Mouse (Mus musculus): ENCODE data around the gene Rnft2. TPM values are rescaled to one million over a fixed set of nuclear protein-coding genes. Genes with fewer than 3 reads are reported as not detected.

The Rnft2 gene
- polyA plus RNA-seq, 1 experiment: 8.0 TPM

- H3K4me3 ChIP-seq (ENCODE audit: control insufficient read depth, low read depth, low read length): no peak overlapping the region
- no peaks in the 10 kb centered on the region for H3K4me1 ChIP-seq (ENCODE audit: control insufficient read depth, insufficient read depth, low read length)
- H3K36me3 ChIP-seq (ENCODE audit: control insufficient read depth, insufficient read depth, low read length): no peaks in the 10 kb centered on the region
- no peak for TF ChIP-seq POLR2A (IDR thresholded peaks at IDR 0.05; ENCODE audit: control insufficient read depth, low read depth, low read length)
- no peak for TF ChIP-seq CTCF (IDR thresholded peaks at IDR 0.05; ENCODE audit: control insufficient read depth, insufficient read depth, insufficient replicate concordance, low read depth, low read length)
- no peaks in the 10 kb centered on the region for H3K27me3 ChIP-seq (ENCODE audit: control insufficient read depth, insufficient read depth, low read length)
- no peak overlapping the region for H3K27ac ChIP-seq (ENCODE audit: control insufficient read depth, insufficient read depth, low read depth, low read length)
These were observed 47.5 kb downstream of the Rnft2 start for GRCm38 (mm10) chr5:118197421-118197820.

GRCm38 (mm10) chr5:118192221-118192620, 52.7 kb downstream of the Rnft2 start:
- Histone ChIP-seq H3K36me3 (ENCODE audit: control insufficient read depth, insufficient read depth, low read length) (no peaks in the 10 kb centered on the region), H3K4me3 (ENCODE audit: control insufficient read depth, low read depth, low read length) (no peak overlapping the region), H3K4me1 (ENCODE audit: control insufficient read depth, insufficient read depth, low read length) (no peaks in the 10 kb centered on the region), H3K27me3 (ENCODE audit: control insufficient read depth, insufficient read depth, low read length) (no peaks in the 10 kb centered on the region), H3K27ac (ENCODE audit: control insufficient read depth, insufficient read depth, low read depth, low read length) (no peak overlapping the region)
- TF ChIP-seq POLR2A (IDR thresholded peaks at IDR 0.05; ENCODE audit: control insufficient read depth, low read depth, low read length) (no peak), CTCF (IDR thresholded peaks at IDR 0.05; ENCODE audit: control insufficient read depth, insufficient read depth, insufficient replicate concordance, low read depth, low read length) (no peak)

GRCm38 (mm10) chr5:118190491-118190890, 54.4 kb downstream of the Rnft2 start:
- no peaks in the 10 kb centered on the region for H3K27me3 ChIP-seq (ENCODE audit: control insufficient read depth, insufficient read depth, low read length)
- no peaks in the 10 kb centered on the region for H3K4me1 ChIP-seq (ENCODE audit: control insufficient read depth, insufficient read depth, low read length)
- TF ChIP-seq POLR2A (IDR thresholded peaks at IDR 0.05; ENCODE audit: control insufficient read depth, low read depth, low read length): no peak
- no peak for TF ChIP-seq CTCF (IDR thresholded peaks at IDR 0.05; ENCODE audit: control insufficient read depth, insufficient read depth, insufficient replicate concordance, low read depth, low read length)
- H3K27ac ChIP-seq (ENCODE audit: control insufficient read depth, insufficient read depth, low read depth, low read length): no peak overlapping the region
- no peak overlapping the region for H3K4me3 ChIP-seq (ENCODE audit: control insufficient read depth, low read depth, low read length)
- no peaks in the 10 kb centered on the region for H3K36me3 ChIP-seq (ENCODE audit: control insufficient read depth, insufficient read depth, low read length)

- no peak for TF ChIP-seq CTCF (IDR thresholded peaks at IDR 0.05; ENCODE audit: control insufficient read depth, insufficient read depth, insufficient replicate concordance, low read depth, low read length)
- no peak for TF ChIP-seq POLR2A (IDR thresholded peaks at IDR 0.05; ENCODE audit: control insufficient read depth, low read depth, low read length)
- Histone ChIP-seq H3K27me3 (ENCODE audit: control insufficient read depth, insufficient read depth, low read length) (no peaks in the 10 kb centered on the region), H3K27ac (ENCODE audit: control insufficient read depth, insufficient read depth, low read depth, low read length) (no peak overlapping the region), H3K36me3 (ENCODE audit: control insufficient read depth, insufficient read depth, low read length) (no peaks in the 10 kb centered on the region), H3K4me3 (ENCODE audit: control insufficient read depth, low read depth, low read length) (no peak overlapping the region), H3K4me1 (ENCODE audit: control insufficient read depth, insufficient read depth, low read length) (no peaks in the 10 kb centered on the region)
These were observed 56.6 kb downstream of the Rnft2 start for GRCm38 (mm10) chr5:118188356-118188755.

GRCm38 (mm10) chr5:118186903-118187633, 57.8 kb downstream of the Rnft2 start:
- H3K4me3 ChIP-seq (ENCODE audit: control insufficient read depth, low read depth, low read length): no peak overlapping the region
- H3K27me3 ChIP-seq (ENCODE audit: control insufficient read depth, insufficient read depth, low read length): no peaks in the 10 kb centered on the region
- no peak overlapping the region for H3K27ac ChIP-seq (ENCODE audit: control insufficient read depth, insufficient read depth, low read depth, low read length)
- TF ChIP-seq POLR2A (IDR thresholded peaks at IDR 0.05; ENCODE audit: control insufficient read depth, low read depth, low read length): no peak
- TF ChIP-seq CTCF (IDR thresholded peaks at IDR 0.05; ENCODE audit: control insufficient read depth, insufficient read depth, insufficient replicate concordance, low read depth, low read length): no peak
- no peaks in the 10 kb centered on the region for H3K36me3 ChIP-seq (ENCODE audit: control insufficient read depth, insufficient read depth, low read length)
- H3K4me1 ChIP-seq (ENCODE audit: control insufficient read depth, insufficient read depth, low read length): no peaks in the 10 kb centered on the region

GRCm38 (mm10) chr5:118177640-118178039, 67.3 kb downstream of the Rnft2 start:
- TF ChIP-seq POLR2A (IDR thresholded peaks at IDR 0.05; ENCODE audit: control insufficient read depth, low read depth, low read length): no peak
- no peak for TF ChIP-seq CTCF (IDR thresholded peaks at IDR 0.05; ENCODE audit: control insufficient read depth, insufficient read depth, insufficient replicate concordance, low read depth, low read length)
- no peaks in the 10 kb centered on the region for H3K36me3 ChIP-seq (ENCODE audit: control insufficient read depth, insufficient read depth, low read length)
- H3K4me1 ChIP-seq (ENCODE audit: control insufficient read depth, insufficient read depth, low read length): peaks cover 2% of the 10 kb centered on the region; the same call in 1 of the 2 replicates
- no peaks in the 10 kb centered on the region for H3K27me3 ChIP-seq (ENCODE audit: control insufficient read depth, insufficient read depth, low read length)
- no peak overlapping the region for H3K4me3 ChIP-seq (ENCODE audit: control insufficient read depth, low read depth, low read length)
- H3K27ac ChIP-seq (ENCODE audit: control insufficient read depth, insufficient read depth, low read depth, low read length): no peak overlapping the region

- peaks cover 11% of the 10 kb centered on the region; the same call in 1 of the 2 replicates for H3K4me1 ChIP-seq (ENCODE audit: control insufficient read depth, insufficient read depth, low read length)
- no peak overlapping the region for H3K27ac ChIP-seq (ENCODE audit: control insufficient read depth, insufficient read depth, low read depth, low read length)
- no peaks in the 10 kb centered on the region; the same call in 1 of the 2 replicates for H3K27me3 ChIP-seq (ENCODE audit: control insufficient read depth, insufficient read depth, low read length)
- TF ChIP-seq CTCF (IDR thresholded peaks at IDR 0.05; ENCODE audit: control insufficient read depth, insufficient read depth, insufficient replicate concordance, low read depth, low read length) (peak; percentile 52; the same call in 1 of the 2 replicates), POLR2A (IDR thresholded peaks at IDR 0.05; ENCODE audit: control insufficient read depth, low read depth, low read length) (no peak)
- H3K36me3 ChIP-seq (ENCODE audit: control insufficient read depth, insufficient read depth, low read length): no peaks in the 10 kb centered on the region
- H3K4me3 ChIP-seq (ENCODE audit: control insufficient read depth, low read depth, low read length): no peak overlapping the region
These were observed 69.8 kb downstream of the Rnft2 start for GRCm38 (mm10) chr5:118175137-118175536.
